Mouse (Mus musculus) thymus, adult 18-20 months (tissue): ENCODE measurements around the gene H6pd.
A peak's percentile ranks its signal among the peaks of the same experiment; 100 is the strongest.

Source experiments
- DNase-seq, 2 experiments: peaks; one replicate each; pipeline ENCODE4 v3.0.0; 2022; ENCODE audit warnings: mixed read lengths in 2 of 2

Gene H6pd

GRCm38 (mm10) chr4:150019741-150020380, 11.0 kb upstream of the H6pd start:
- no peak for DNase-seq

DNA sequence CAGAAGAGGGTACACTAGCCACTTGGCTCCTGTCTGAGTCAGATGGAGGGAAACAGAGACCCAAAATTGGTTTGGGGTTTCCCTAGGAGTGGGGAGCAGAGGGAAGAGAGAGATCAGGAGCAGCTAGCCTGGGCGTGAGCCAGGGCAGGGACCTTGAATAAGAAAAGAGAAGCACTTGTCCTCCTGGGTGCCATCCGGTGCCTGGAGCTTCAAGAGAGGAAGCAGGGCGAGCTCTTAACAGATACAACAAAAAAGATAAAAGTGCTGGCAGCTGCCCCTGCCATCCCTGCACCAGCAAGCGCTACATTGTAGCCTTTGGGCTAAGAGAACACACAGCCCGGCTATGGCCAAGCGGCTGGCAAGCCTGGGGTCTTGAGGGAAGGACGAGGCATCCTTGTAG, 6.6 kb upstream of the H6pd start:
- no peak for DNase-seq

DNA sequence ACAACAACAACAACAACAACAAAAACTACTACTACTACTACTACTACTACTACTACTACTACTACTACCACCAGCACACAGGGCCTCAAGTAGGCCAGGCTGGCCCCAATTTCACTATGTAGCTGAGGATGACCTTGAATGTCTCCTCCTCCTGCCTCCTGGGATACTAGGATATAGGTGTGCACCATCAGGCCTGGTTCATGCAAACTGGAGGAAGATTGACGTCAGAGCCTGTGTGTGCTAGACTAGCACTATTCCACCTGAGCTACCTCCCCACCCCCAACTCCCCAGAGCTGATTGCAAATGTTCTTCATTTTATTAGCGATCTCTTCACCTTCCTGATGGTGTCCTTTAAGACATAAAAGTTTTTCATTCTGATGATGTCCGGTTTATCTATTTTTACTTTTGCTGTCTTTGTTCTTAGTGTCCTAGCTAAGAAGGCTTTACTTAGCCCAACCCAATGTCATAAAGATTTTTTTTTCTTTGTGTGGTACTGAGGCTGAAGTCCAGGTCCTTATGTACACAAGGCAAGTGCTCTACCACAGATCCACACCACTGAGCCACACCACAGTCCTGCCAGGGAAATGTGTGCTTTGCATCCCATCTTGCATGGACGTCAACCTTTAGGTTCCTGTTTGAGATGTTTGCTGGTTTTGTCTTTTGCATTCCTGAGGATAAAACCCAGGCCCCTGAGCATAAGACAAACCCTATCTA, 5.7 kb upstream of the H6pd start:
- no peak for DNase-seq

GRCm38 (mm10) chr4:150013805-150014204, 5.0 kb upstream of the H6pd start:
- DNase-seq = no peak

- DNase-seq = no peak
Observed at GRCm38 (mm10) chr4:150013186-150013690, 4.4 kb upstream of the H6pd start.

GRCm38 (mm10) chr4:150012322-150012723, 3.5 kb upstream of the H6pd start:
- DNase-seq = no peak

GRCm38 (mm10) chr4:150011564-150012321, 2.9 kb upstream of the H6pd start:
- no peak for DNase-seq

- DNase-seq = no peak
Observed at GRCm38 (mm10) chr4:150010054-150010730, 1.4 kb upstream of the H6pd start.

GRCm38 (mm10) chr4:150009587-150009930, 736 bp upstream of the H6pd start:
- no peak for DNase-seq

DNA sequence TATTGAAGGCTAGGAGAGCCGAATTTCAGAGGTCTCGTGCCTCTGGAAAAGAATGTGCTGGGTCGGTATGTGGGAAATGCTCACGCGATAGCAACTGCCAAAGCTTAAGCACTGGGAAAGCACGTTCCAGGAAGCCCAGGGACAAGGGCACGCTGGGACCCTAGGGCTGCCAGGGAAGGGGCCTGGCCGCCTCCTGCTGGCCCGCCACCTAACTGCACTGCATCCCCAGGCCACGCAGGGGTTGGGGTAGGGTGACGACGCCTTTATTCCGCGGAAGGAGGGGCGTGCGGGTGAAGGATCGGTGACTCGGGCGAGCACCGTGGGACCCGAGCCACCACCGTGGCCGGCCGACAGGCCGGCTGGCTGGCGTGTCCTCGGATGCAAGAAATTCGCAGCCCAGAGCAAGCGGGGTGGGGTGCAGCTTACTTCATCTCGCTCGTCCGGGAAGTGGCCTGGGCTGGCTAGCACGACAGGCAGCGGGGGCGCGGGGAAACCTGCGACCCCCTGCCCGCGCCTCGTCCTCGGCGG, 434 bp downstream of the H6pd start:
- peak; percentile 71 to 79 for DNase-seq

GRCm38 (mm10) chr4:150007444-150007843, 1.4 kb downstream of the H6pd start:
- DNase-seq = no peak

- no peak for DNase-seq
Observed at GRCm38 (mm10) chr4:150006991-150007390, 1.8 kb downstream of the H6pd start.

DNA sequence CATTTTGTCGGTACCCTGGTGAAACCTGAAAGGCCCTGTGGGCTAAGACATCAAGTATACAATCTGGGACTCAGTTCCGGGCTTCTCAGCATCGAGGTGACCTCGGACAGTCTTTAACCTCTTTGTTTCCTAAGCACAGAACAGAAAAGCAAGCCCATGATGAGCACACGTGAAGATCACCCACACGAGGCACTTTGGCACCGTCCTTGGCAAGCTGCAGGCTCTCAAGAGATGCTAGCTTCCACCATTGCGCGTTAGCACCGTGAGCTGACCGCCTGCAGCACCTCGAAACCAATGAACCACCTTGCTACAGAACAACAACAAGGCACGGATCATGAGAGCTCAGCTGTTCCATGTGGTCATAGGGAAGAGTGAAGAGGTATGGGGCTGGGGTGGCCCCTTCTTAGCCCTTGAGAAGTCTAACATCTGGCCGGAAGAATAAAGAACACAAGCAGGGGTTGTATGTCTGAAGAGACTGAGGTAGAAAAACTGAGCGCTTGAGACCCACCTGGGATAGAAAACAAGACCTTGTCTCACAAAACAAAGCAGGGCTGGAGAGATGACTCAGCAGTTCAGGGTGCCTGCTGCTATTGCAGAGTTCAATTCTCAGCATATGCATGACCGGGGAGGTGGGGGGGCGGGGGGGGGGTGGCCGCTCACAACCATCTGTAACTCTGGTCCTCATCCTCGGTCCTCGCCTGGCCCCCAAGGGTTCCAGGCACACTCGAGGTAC, 2.5 kb downstream of the H6pd start:
- no peak for DNase-seq

GRCm38 (mm10) chr4:150005231-150005630, 3.6 kb downstream of the H6pd start:
- no peak for DNase-seq

GRCm38 (mm10) chr4:150003641-150004040, 5.2 kb downstream of the H6pd start:
- no peak for DNase-seq

DNA sequence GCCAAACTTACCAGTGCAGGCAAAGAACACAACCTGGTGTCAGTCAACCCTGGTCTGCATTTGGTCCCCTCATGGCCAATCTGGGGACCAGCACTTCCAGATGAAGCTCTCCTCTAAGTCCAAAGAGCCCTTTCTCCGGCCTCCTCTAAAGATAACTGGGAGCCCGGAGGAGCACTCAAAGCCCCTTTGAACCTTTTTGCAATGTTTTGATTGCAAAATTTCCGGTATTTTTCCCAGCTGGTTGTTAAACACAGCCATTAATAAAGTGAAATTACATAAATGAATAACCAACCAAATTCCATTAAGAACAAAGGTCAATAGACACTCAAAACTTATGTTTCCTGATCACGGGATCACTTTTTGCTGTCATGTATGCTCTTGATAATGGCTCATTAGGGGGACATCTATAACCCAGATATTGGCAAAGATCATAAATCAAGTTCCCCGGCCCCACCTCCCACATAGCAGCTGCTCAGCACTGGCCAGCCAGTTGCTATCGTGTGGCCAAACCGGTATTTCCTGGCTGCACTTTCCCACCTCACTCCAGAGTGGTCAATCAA, 5.7 kb downstream of the H6pd start:
- no peak for DNase-seq

DNA sequence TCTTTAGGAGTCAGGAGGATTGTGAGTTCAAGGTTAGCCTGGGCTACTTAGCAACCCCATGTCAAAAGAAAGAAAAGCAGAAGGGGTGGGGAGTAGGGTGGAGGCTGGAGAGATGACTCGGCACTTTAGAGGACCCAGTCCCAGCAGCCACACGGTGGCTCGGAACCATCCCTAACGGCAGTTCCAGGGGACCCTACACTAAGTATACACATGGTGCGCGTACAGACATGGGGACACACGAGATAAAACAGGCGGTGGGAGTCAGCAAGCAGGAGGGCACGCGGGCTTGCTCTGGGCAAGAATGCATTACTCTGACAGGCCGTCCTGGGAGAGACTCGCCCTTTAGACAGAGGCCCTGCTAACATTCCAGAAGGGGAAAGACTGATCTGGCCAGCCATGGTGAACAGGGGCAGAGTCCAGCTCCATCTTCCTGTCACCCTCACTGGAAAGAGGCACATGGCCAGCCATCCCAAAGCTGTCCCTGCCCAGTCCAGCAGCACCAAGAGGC, 6.7 kb downstream of the H6pd start:
- no peak for DNase-seq

DNA sequence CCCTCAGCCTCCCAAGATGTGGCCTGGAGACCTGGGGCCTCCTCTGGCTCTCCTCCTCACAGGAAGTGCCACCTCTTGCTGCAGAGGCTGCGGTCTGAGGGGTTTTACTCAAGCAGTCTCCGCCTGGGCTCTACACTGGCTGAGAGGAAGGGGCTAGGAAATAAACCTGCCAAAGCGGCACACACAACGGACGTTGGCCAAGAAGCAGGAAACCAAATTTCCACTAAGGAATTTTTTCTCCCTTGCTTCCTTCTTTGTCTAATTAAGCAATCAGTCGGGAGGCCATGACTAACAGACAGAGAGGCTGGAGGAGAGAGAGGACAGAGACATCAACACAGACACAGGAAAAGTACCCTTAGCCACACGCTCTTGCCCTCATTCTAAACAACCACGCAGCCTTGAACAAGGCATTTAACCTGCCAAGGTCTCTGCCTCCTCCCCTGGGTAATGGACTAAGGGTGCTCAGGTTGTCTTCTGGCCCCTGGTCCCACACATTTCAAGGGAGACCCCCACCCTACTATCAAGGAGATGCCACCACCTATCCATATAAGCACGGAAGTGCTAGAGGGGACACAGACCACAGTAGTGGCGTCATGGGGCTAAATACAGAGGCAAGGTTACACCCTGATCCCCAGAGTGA, 7.5 kb downstream of the H6pd start:
- DNase-seq = peak in 1 of 2 experiments; percentile 53

DNA sequence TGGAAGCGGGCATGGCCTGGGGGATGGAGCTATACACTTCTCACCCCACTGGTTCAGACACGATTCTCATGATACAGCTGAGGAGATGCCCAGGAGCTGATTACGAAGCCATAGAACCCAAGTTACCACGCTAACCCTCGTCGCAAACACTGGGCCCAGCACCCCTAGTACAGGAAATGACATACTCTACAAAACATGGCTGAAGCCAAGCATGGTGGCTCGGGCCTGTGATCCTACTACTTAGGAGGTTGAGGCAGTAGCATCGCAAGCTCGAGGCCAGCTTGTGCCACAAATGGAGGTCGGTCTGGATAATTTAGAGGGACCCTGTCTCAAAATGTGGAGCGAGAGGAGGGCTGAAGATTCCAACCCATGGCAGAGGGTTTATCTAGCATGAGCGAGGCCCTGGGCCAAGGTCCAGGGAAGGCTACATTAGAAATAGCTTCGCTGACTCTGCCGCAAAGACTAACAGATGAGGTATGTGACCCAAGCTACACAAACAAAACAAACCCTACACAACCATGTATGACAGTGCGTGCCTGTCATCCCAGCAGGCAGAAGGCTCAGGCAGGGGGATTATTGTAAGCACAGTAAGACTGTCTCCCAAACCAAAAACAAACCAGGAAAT, 8.8 kb downstream of the H6pd start:
- DNase-seq = no peak

DNA sequence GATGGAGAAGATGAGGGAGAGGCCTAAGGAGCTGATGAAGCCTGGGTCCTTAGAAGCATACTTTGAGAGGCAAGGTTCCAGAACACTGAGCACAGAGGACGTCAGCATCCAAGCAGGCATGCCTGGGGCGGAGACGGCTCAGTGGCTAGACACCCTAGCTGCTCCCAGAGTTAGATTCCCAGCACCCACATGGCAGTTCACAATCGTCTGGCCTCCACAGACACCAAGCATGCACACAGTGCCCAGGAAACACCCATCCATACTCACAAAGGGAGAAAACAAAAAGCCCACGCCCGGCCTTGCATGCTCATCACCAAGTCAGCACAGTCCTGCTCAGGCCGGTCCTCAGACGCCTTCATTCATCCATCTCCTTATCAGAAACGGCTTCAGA, 9.3 kb downstream of the H6pd start:
- no peak for DNase-seq
